Mouse (Mus musculus) kidney, adult 2 months (tissue): ENCODE data around the gene Tcf23. TPM values are rescaled to one million over a fixed set of nuclear protein-coding genes. Genes with fewer than 3 reads are reported as not detected.
A peak's percentile ranks its signal among the peaks of the same experiment; 100 is the strongest.

ENCODE experiments used
- DNase-seq: peaks from one replicate; pipeline ENCODE4 v3.0.0; 2021
- H3K27ac ChIP-seq: fragments of 200-500 bp; 2 replicates; pipeline ENCODE4 v1.5.1; 2012; ENCODE audit warnings: low read depth, low read length, control low read depth, inconsistent platforms; ENCODE audit not compliant: insufficient read depth
- H3K27me3 ChIP-seq: fragments of 200-500 bp; replicated peaks from 2 replicates; pipeline ENCODE4 v1.6.1; 2012; ENCODE audit warnings: mild to moderate bottlenecking, moderate library complexity, low read length, inconsistent platforms; ENCODE audit not compliant: control insufficient read depth, insufficient read depth
- H3K36me3 ChIP-seq: fragments of 200-500 bp; 2 replicates; pipeline ENCODE4 v1.6.1; 2012; ENCODE audit warnings: mild to moderate bottlenecking, moderate library complexity, low read length, inconsistent platforms; ENCODE audit not compliant: control insufficient read depth, insufficient read depth
- H3K4me1 ChIP-seq: fragments of 200-500 bp; 2 replicates; pipeline ENCODE4 v1.6.1; 2011; ENCODE audit warnings: low read length; ENCODE audit not compliant: control insufficient read depth, insufficient read depth
- H3K4me3 ChIP-seq: fragments of 200-500 bp; 2 replicates; pipeline ENCODE4 v1.5.1; 2011; ENCODE audit warnings: mild to moderate bottlenecking, low read depth, low read length, control low read depth; ENCODE audit not compliant: insufficient read depth
- CTCF ChIP-seq: fragments of 200-500 bp; conservative IDR thresholded peaks from 2 replicates; pipeline ENCODE4 v1.5.1; 2011; ENCODE audit warnings: low read depth, mild to moderate bottlenecking, control low read depth, low read length, moderate library complexity, mixed read lengths; ENCODE audit not compliant: insufficient read depth, insufficient read length
- POLR2A ChIP-seq: fragments of 200-500 bp; IDR thresholded peaks from one replicate; pipeline ENCODE4 v1.6.1; 2011; ENCODE audit warnings: low read depth, low read length, control low read depth
- WGBS: fragments of 180-500 bp; shearing (Covaris S2); methylation state at CpG from one replicate; pipeline ENCODE4 v1.1.7; 2018; 5-methylcytosine and 5-hydroxymethylcytosine counted together
- polyA plus RNA-seq: library from polyadenylated mRNA; depleted of rRNA; stranded (reverse); fragments of >200 nt; gene quantifications from 2 replicates; pipeline ENCODE4 v1.2.3, GENCODE M21; 2012; rRNA removed

Tcf23 gene
- 0.16 and 0.22 TPM in 2 replicates for polyA plus RNA-seq

- Histone ChIP-seq H3K4me1 (no peaks in the 10 kb centered on the region), H3K36me3 (no peaks in the 10 kb centered on the region), H3K27ac (no peak within 1 kb of the TSS), H3K4me3 (no peak within 1 kb of the TSS), H3K27me3 (no peaks in the 10 kb centered on the region)
- 53% methylated on average over 8 of the region's 8 CpGs for WGBS
- no peak for DNase-seq
- TF ChIP-seq CTCF: no peak
- no peak for TF ChIP-seq POLR2A
Measured at GRCm38 (mm10) chr5:30968416-30968815, at the start of gene Tcf23. Gene Tcf23 (plus strand): TSS chr5:30968662.

GRCm38 (mm10) chr5:30918691-30919090 lies 49.8 kb upstream of the Tcf23 start:
- peaks cover 17% of the 10 kb centered on the region; the same call in 1 of the 2 replicates for H3K4me1 ChIP-seq
- H3K27me3 ChIP-seq: no peaks in the 10 kb centered on the region
- no peak for TF ChIP-seq POLR2A
- TF ChIP-seq CTCF: no peak
- no peaks in the 10 kb centered on the region for H3K36me3 ChIP-seq
- no peak overlapping the region for H3K27ac ChIP-seq
- 93% methylated on average over 8 of the region's 8 CpGs for WGBS
- no peak overlapping the region for H3K4me3 ChIP-seq
- no peak for DNase-seq

- Histone ChIP-seq H3K27me3 (no peaks in the 10 kb centered on the region), H3K4me1 (peaks cover 17% of the 10 kb centered on the region; the same call in 1 of the 2 replicates), H3K27ac (no peak overlapping the region), H3K4me3 (no peak overlapping the region), H3K36me3 (no peaks in the 10 kb centered on the region)
- no peak for DNase-seq
- 75% methylated on average over 11 of the region's 11 CpGs for WGBS
- no peak for TF ChIP-seq CTCF
- TF ChIP-seq POLR2A: no peak
Measured at GRCm38 (mm10) chr5:30919831-30920614, 48.4 kb upstream of the Tcf23 start.

- Histone ChIP-seq H3K4me1 (peaks cover 13% of the 10 kb centered on the region; the same call in 1 of the 2 replicates), H3K36me3 (no peaks in the 10 kb centered on the region), H3K27ac (0 out of 2 replicates have a peak overlapping the region, but pooled peaks have one; percentile 3), H3K4me3 (peak overlapping the region; percentile 1; the same call in 1 of the 2 replicates), H3K27me3 (no peaks in the 10 kb centered on the region)
- TF ChIP-seq POLR2A (no peak), CTCF (no peak)
- DNase-seq: peak; percentile 68
- 57% methylated on average over 19 of the region's 19 CpGs for WGBS
Measured at GRCm38 (mm10) chr5:30920621-30921020, 47.8 kb upstream of the Tcf23 start.

- peak within 1 kb of the TSS; percentile 96 for H3K4me3 ChIP-seq
- H3K27me3 ChIP-seq: no peaks in the 10 kb centered on the region
- WGBS: 1% methylated on average over 36 of the region's 40 CpGs
- peak within 1 kb of the TSS; percentile 95 for H3K27ac ChIP-seq
- DNase-seq: peak; percentile 94
- H3K4me1 ChIP-seq: peaks cover 9% of the 10 kb centered on the region; the same call in 1 of the 2 replicates
- H3K36me3 ChIP-seq: no peaks in the 10 kb centered on the region
- TF ChIP-seq CTCF: peak; percentile 78
- TF ChIP-seq POLR2A: peak; percentile 85
Measured at GRCm38 (mm10) chr5:30921256-30922033, 47.0 kb upstream of the Tcf23 start, which contains the start of gene Khk. Gene Khk (plus strand): TSS chr5:30921431.

- Histone ChIP-seq H3K36me3 (no peaks in the 10 kb centered on the region), H3K27ac (peak overlapping the region; percentile 95)
- DNase-seq: no peak
Measured at GRCm38 (mm10) chr5:30922581-30923041, 45.9 kb upstream of the Tcf23 start.

More at GRCm38 (mm10) chr5:30922581-30923041, 45.9 kb upstream of the Tcf23 start:
- H3K27me3 ChIP-seq: no peaks in the 10 kb centered on the region
- peak overlapping the region; percentile 96 for H3K4me3 ChIP-seq
- TF ChIP-seq CTCF (no peak), POLR2A (no peak)
- peaks cover 12% of the 10 kb centered on the region; the same call in 1 of the 2 replicates for H3K4me1 ChIP-seq
- WGBS: 48% methylated on average over 10 of the region's 10 CpGs
